Mouse (Mus musculus) frontal cortex, postnatal 25 days (tissue): ENCODE results near the gene Orai1.

Source experiments
- DNase-seq, 2 experiments: peaks; one replicate each; pipeline ENCODE4 v3.0.0; 2022; ENCODE audit warnings: low spot score in 2 of 2

Orai1 gene

GRCm38 (mm10) chr5:123068115-123068514 lies 53.2 kb downstream of the Orai1 start, which contains the start of gene Tmem120b:
TSS of gene Tmem120b (plus strand) at chr5:123068415.
- DNase-seq, result no peak

- DNase-seq, result no peak
These were observed 53.8 kb downstream of the Orai1 start for GRCm38 (mm10) chr5:123068714-123069113.

- DNase-seq, result peak; percentile 67 to 88
These were observed 60.9 kb downstream of the Orai1 start for GRCm38 (mm10) chr5:123075576-123076418.

GRCm38 (mm10) chr5:123076419-123077281 lies 61.8 kb downstream of the Orai1 start:
- no peak for DNase-seq

- DNase-seq, result no peak
These were observed 64.7 kb downstream of the Orai1 start for GRCm38 (mm10) chr5:123079568-123079967.

- no peak for DNase-seq
These were observed 65.2 kb downstream of the Orai1 start for GRCm38 (mm10) chr5:123080041-123080440.
